Mouse (Mus musculus) kidney, adult 2 months (tissue): ENCODE measurements at regions not wholly inside any gene's neighbourhood (a gene's known extent, or its start where the extent isn't known, plus 50 kb on each side); places are given as distances from the start of the nearest gene placed in this dataset.

Experiments
- DNase-seq: peaks from one replicate; pipeline ENCODE4 v3.0.0; 2021
- H3K27ac ChIP-seq: fragments of 200-500 bp; 2 replicates; pipeline ENCODE4 v1.5.1; 2012; ENCODE audit warnings: low read depth, low read length, control low read depth, inconsistent platforms; ENCODE audit not compliant: insufficient read depth
- H3K27me3 ChIP-seq: fragments of 200-500 bp; replicated peaks from 2 replicates; pipeline ENCODE4 v1.6.1; 2012; ENCODE audit warnings: mild to moderate bottlenecking, moderate library complexity, low read length, inconsistent platforms; ENCODE audit not compliant: control insufficient read depth, insufficient read depth
- H3K36me3 ChIP-seq: fragments of 200-500 bp; 2 replicates; pipeline ENCODE4 v1.6.1; 2012; ENCODE audit warnings: mild to moderate bottlenecking, moderate library complexity, low read length, inconsistent platforms; ENCODE audit not compliant: control insufficient read depth, insufficient read depth
- H3K4me1 ChIP-seq: fragments of 200-500 bp; 2 replicates; pipeline ENCODE4 v1.6.1; 2011; ENCODE audit warnings: low read length; ENCODE audit not compliant: control insufficient read depth, insufficient read depth
- H3K4me3 ChIP-seq: fragments of 200-500 bp; 2 replicates; pipeline ENCODE4 v1.5.1; 2011; ENCODE audit warnings: mild to moderate bottlenecking, low read depth, low read length, control low read depth; ENCODE audit not compliant: insufficient read depth
- CTCF ChIP-seq: fragments of 200-500 bp; conservative IDR thresholded peaks from 2 replicates; pipeline ENCODE4 v1.5.1; 2011; ENCODE audit warnings: low read depth, mild to moderate bottlenecking, control low read depth, low read length, moderate library complexity, mixed read lengths; ENCODE audit not compliant: insufficient read depth, insufficient read length
- POLR2A ChIP-seq: fragments of 200-500 bp; IDR thresholded peaks from one replicate; pipeline ENCODE4 v1.6.1; 2011; ENCODE audit warnings: low read depth, low read length, control low read depth
- WGBS: fragments of 180-500 bp; shearing (Covaris S2); methylation state at CpG from one replicate; pipeline ENCODE4 v1.1.7; 2018; 5-methylcytosine and 5-hydroxymethylcytosine counted together

DNA sequence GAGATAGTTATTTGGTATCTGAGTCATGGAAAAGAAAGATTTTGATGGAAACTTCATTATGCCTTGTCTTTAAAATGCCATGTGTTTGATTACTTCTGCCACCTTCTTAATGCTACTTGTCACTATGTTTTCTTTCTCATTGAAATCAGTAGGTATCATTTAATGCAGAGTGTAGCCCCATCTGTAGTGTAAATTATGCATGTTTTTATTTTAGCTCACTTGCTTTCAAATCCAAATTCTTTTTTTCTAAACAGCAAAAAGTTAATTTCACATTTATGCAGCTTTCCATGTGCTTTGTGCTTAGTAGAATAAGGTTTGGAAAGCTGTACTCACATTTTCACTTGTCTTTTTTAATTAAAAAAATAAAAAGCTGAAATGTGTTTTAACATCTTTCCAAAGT is 748.0 kb upstream of the Epha7 start:
- no peak overlapping the region for H3K4me3 ChIP-seq
- H3K27ac ChIP-seq = no peak overlapping the region
- TF ChIP-seq POLR2A (no peak), CTCF (no peak)
- no peaks in the 10 kb centered on the region for H3K4me1 ChIP-seq
- H3K27me3 ChIP-seq = no peaks in the 10 kb centered on the region
- H3K36me3 ChIP-seq = no peaks in the 10 kb centered on the region
- DNase-seq = no peak

DNA sequence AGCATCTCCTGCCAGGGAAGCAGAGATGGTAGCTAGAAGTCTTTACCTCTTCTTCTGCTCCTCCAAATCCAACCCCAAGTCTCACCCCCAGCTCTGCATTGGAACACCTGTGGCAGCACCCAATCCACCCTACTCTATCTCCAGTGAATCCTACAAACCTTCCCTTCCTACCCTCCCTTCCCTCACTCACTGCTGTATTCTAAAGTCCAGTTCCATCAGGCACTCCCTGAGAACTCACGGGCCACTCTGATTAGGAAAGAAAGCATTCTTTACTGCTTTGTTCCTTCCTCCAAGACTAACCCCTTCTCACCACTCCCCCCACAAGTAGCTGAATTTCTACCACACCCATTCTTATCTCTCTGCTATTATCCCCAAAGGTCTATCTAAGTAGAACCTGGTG is 747.1 kb upstream of the Epha7 start:
- no peak overlapping the region for H3K27ac ChIP-seq
- no peaks in the 10 kb centered on the region for H3K36me3 ChIP-seq
- WGBS = 63% methylated on average over 1 of the region's 1 CpGs
- H3K4me3 ChIP-seq = no peak overlapping the region
- no peak for TF ChIP-seq CTCF
- no peak for TF ChIP-seq POLR2A
- H3K27me3 ChIP-seq = no peaks in the 10 kb centered on the region
- no peaks in the 10 kb centered on the region for H3K4me1 ChIP-seq
- DNase-seq = no peak

GRCm38 (mm10) chr4:28079030-28079429 is 733.9 kb upstream of the Epha7 start:
- WGBS = 77% methylated on average over 2 of the region's 2 CpGs
- no peaks in the 10 kb centered on the region for H3K36me3 ChIP-seq
- no peak for TF ChIP-seq POLR2A
- no peak for TF ChIP-seq CTCF
- H3K4me1 ChIP-seq = no peaks in the 10 kb centered on the region
- no peaks in the 10 kb centered on the region for H3K27me3 ChIP-seq
- H3K27ac ChIP-seq = no peak overlapping the region
- no peak overlapping the region for H3K4me3 ChIP-seq
- DNase-seq = no peak

- Histone ChIP-seq H3K27me3 (no peaks in the 10 kb centered on the region), H3K4me3 (no peak overlapping the region), H3K27ac (no peak overlapping the region), H3K4me1 (no peaks in the 10 kb centered on the region), H3K36me3 (no peaks in the 10 kb centered on the region)
- no peak for DNase-seq
- TF ChIP-seq POLR2A (no peak), CTCF (no peak)
- WGBS = 54% methylated on average over 3 of the region's 3 CpGs
Measured at GRCm38 (mm10) chr4:28092854-28093253, 720.1 kb upstream of the Epha7 start.

DNA sequence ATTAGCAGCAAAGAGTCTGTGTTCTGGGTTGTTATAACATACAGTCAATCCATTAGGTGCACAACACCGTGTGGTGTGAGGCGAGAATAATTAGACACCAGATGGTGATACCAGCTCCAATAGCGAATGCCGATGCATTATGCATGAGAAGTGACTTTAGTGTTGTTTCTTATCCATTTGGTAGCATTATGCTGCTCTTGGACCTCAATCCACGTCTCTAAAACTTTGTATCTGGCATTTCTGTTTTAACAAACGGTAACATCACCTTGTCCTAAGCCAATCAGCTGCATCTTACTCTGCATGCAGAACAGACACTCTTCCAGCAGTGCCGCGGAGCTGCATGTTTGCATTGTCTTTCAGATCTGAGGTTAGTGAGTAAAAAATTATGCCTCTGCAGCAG is 669.8 kb upstream of the Epha7 start:
- 80% methylated on average over 8 of the region's 8 CpGs for WGBS
- TF ChIP-seq CTCF = no peak
- no peak for TF ChIP-seq POLR2A
- no peak for DNase-seq
- Histone ChIP-seq H3K27me3 (no peaks in the 10 kb centered on the region), H3K27ac (no peak overlapping the region), H3K4me1 (no peaks in the 10 kb centered on the region), H3K36me3 (no peaks in the 10 kb centered on the region), H3K4me3 (no peak overlapping the region)

GRCm38 (mm10) chr4:28155116-28155515 is 657.8 kb upstream of the Epha7 start:
- Histone ChIP-seq H3K4me3 (no peak overlapping the region), H3K27ac (no peak overlapping the region), H3K36me3 (no peaks in the 10 kb centered on the region), H3K27me3 (no peaks in the 10 kb centered on the region), H3K4me1 (no peaks in the 10 kb centered on the region)
- no peak for DNase-seq
- WGBS = 59% methylated on average over 2 of the region's 2 CpGs
- no peak for TF ChIP-seq CTCF
- no peak for TF ChIP-seq POLR2A

- H3K27ac ChIP-seq = no peak overlapping the region
- H3K27me3 ChIP-seq = no peaks in the 10 kb centered on the region
- H3K4me3 ChIP-seq = no peak overlapping the region
- TF ChIP-seq POLR2A (no peak), CTCF (no peak)
- peaks cover 2% of the 10 kb centered on the region for H3K36me3 ChIP-seq
- DNase-seq = peak; percentile 21
- no peaks in the 10 kb centered on the region for H3K4me1 ChIP-seq
- WGBS = 71% methylated on average over 3 of the region's 3 CpGs
Measured at GRCm38 (mm10) chr4:28176771-28177170, 636.2 kb upstream of the Epha7 start.

GRCm38 (mm10) chr4:28190861-28191260 is 622.1 kb upstream of the Epha7 start:
- DNase-seq = no peak
- Histone ChIP-seq H3K4me1 (no peaks in the 10 kb centered on the region), H3K36me3 (no peaks in the 10 kb centered on the region), H3K27me3 (no peaks in the 10 kb centered on the region), H3K27ac (no peak overlapping the region), H3K4me3 (no peak overlapping the region)
- WGBS = 65% methylated on average over 5 of the region's 5 CpGs
- TF ChIP-seq CTCF = no peak
- no peak for TF ChIP-seq POLR2A
